In genomic region chr1:86464875-86465224, GRCm38 (mm10) we compare ENCODE assay signal across 10 mouse cellular contexts. TPM values are rescaled to one million over a fixed set of nuclear protein-coding genes. Genes with fewer than 3 reads are reported as not detected.
DNase-seq lines count a peak whose midpoint lies in the region; ATAC-seq and TF ChIP-seq lines count a peak whose summit lies in the region.
"Had no signal": no experiment of that assay in that cellular context is flagged by ENCODE, and none has a peak within 500 bp of the region (broad histone marks: within the 10 kb centered on the region; RNA-seq: fewer than 3 reads in every experiment).

No protein-coding gene starts in this region.

- peaks cover 2% of the 10 kb centered on the region for H3K4me1 ChIP-seq in heart, adult 2 months (ENCODE audit: control insufficient read depth, insufficient read depth, low read length)
- H3K4me1 ChIP-seq in embryonic facial prominence, embryonic 13.5 days, result peaks cover 15% of the 10 kb centered on the region
- peaks cover under 1% of the 10 kb centered on the region; the same call in 1 of the 2 replicates for H3K4me1 ChIP-seq in kidney, adult 2 months (ENCODE audit: control insufficient read depth, insufficient read depth, low read length)
- H3K4me1 ChIP-seq in midbrain, embryonic 16.5 days (ENCODE audit: control insufficient read depth, insufficient read depth, low read length), result no peaks in the 10 kb centered on the region

- TF ChIP-seq POLR2A in heart, adult 2 months (IDR thresholded peaks at IDR 0.05; ENCODE audit: insufficient read depth, low read depth, low read length), result no peak
- TF ChIP-seq POLR2A in kidney, adult 2 months (IDR thresholded peaks at IDR 0.05; ENCODE audit: low read depth, low read length), result no peak

- peak in 1 of 2 experiments; percentile 38 for DNase-seq in heart, adult 2 months
- no peak for DNase-seq in heart, adult 9 months (ENCODE audit: low spot score in 2 of 2)
- DNase-seq in kidney, adult 2 months, result peak; percentile 68
- DNase-seq in urinary bladder, postnatal 10 days (ENCODE audit: low spot score), result no peak
- DNase-seq in right cerebral cortex, postnatal 10 days (ENCODE audit: low spot score in 2 of 2), result no peak
- DNase-seq in left cerebral cortex, postnatal 25 days (ENCODE audit: low spot score in 2 of 2), result no peak
- DNase-seq: cerebellum, postnatal 25 days had no signal

- H3K27ac ChIP-seq in heart, adult 2 months, result peak overlapping the region; percentile 83
- H3K27ac ChIP-seq in embryonic facial prominence, embryonic 13.5 days, result peak overlapping the region; percentile 97
- H3K27ac ChIP-seq in kidney, adult 2 months (ENCODE audit: insufficient read depth, low read depth, low read length), result peak overlapping the region; percentile 37
- peak overlapping the region; percentile 60; the same call in 1 of the 2 replicates for H3K27ac ChIP-seq in midbrain, embryonic 16.5 days (ENCODE audit: low read length)

- intact Hi-C loops in heart, adult 2 months (cut with DNase I), result no loop called here
- intact Hi-C loops in left cerebral cortex, postnatal 25 days (cut with DNase I), result no loop called here

- no peaks in the 10 kb centered on the region for H3K27me3 ChIP-seq in heart, adult 2 months (ENCODE audit: control insufficient read depth, insufficient read depth, low read length)
- no peaks in the 10 kb centered on the region for H3K27me3 ChIP-seq in embryonic facial prominence, embryonic 13.5 days
- no peaks in the 10 kb centered on the region for H3K27me3 ChIP-seq in kidney, adult 2 months (replicated peaks; ENCODE audit: control insufficient read depth, insufficient read depth, low read length)
- H3K27me3 ChIP-seq in midbrain, embryonic 16.5 days (ENCODE audit: control insufficient read depth, insufficient read depth, low read depth, low read length), result no peaks in the 10 kb centered on the region
- H3K27me3 ChIP-seq: CH12.LX had no signal

- H3K36me3 ChIP-seq in heart, adult 2 months (ENCODE audit: control insufficient read depth, insufficient read depth, low read length), result no peaks in the 10 kb centered on the region
- no peaks in the 10 kb centered on the region for H3K36me3 ChIP-seq in embryonic facial prominence, embryonic 13.5 days
- no peaks in the 10 kb centered on the region for H3K36me3 ChIP-seq in kidney, adult 2 months (ENCODE audit: control insufficient read depth, insufficient read depth, low read length)
- H3K36me3 ChIP-seq in midbrain, embryonic 16.5 days (ENCODE audit: control insufficient read depth, insufficient read depth, low read length), result no peaks in the 10 kb centered on the region

- no peak for TF ChIP-seq CTCF in heart, adult 2 months (IDR thresholded peaks at IDR 0.05)
- no peak for TF ChIP-seq CTCF in kidney, adult 2 months (conservative IDR thresholded peaks at IDR 0.05; ENCODE audit: insufficient read depth, insufficient read length, low read depth, low read length)

- no peak overlapping the region for H3K4me3 ChIP-seq in heart, adult 2 months
- no peak overlapping the region for H3K4me3 ChIP-seq in embryonic facial prominence, embryonic 13.5 days
- no peak overlapping the region for H3K4me3 ChIP-seq in kidney, adult 2 months (ENCODE audit: insufficient read depth, low read depth, low read length)
- no peak overlapping the region for H3K4me3 ChIP-seq in midbrain, embryonic 16.5 days (ENCODE audit: low read depth, low read length)

- no peaks in the 10 kb centered on the region for H3K79me2 ChIP-seq in heart, adult 2 months (replicated peaks; ENCODE audit: control insufficient read depth, insufficient read depth, low read length)

- 32% methylated on average over 4 of the region's 4 CpGs for WGBS in heart, adult 2 months
- 9% methylated on average over 4 of the region's 4 CpGs for WGBS in embryonic facial prominence, embryonic 13.5 days
- 47% methylated on average over 4 of the region's 4 CpGs for WGBS in kidney, adult 2 months
- WGBS in midbrain, embryonic 16.5 days, result 42% methylated on average over 4 of the region's 4 CpGs

- TF ChIP-seq EP300 in heart, adult 2 months (IDR thresholded peaks at IDR 0.05; ENCODE audit: insufficient read depth, low read depth, low read length), result no peak

- ATAC-seq in embryonic facial prominence, embryonic 13.5 days (ENCODE audit: insufficient number of reproducible peaks, insufficient read depth, low FRiP score, low TSS enrichment, low read depth), result peak; percentile 44; the same call in 1 of the 2 replicates
- no peak for ATAC-seq in midbrain, embryonic 16.5 days

- peak overlapping the region; percentile 32; the same call in 1 of the 2 replicates for H3K9ac ChIP-seq in heart, adult 2 months (ENCODE audit: low read depth, low read length)
- peak overlapping the region; percentile 55; the same call in 1 of the 2 replicates for H3K9ac ChIP-seq in embryonic facial prominence, embryonic 13.5 days
- H3K9ac ChIP-seq in midbrain, embryonic 16.5 days (ENCODE audit: low read depth, low read length), result no peak overlapping the region

- H3K4me2 ChIP-seq in embryonic facial prominence, embryonic 13.5 days, result no peak overlapping the region
- H3K4me2 ChIP-seq in midbrain, embryonic 16.5 days (ENCODE audit: low read length), result no peak overlapping the region

- 0 out of 2 replicates have a peak, but pooled peaks cover 4% of the 10 kb centered on the region for H3K9me3 ChIP-seq in embryonic facial prominence, embryonic 13.5 days
- no peaks in the 10 kb centered on the region for H3K9me3 ChIP-seq in midbrain, embryonic 16.5 days (replicated peaks; ENCODE audit: control insufficient read depth, low read length, poor library complexity, severe bottlenecking)

RNA-seq across cellular contexts. Expression of gene Tex44, which starts 38.7 kb away (rescaled TPM):
- total RNA-seq in heart, adult 2 months (2021), result not detected
- polyA plus RNA-seq in heart, adult 2 months (2012; rRNA removed), result 0.12 and 0.18 TPM in 2 replicates
- not detected in 2 replicates for polyA plus RNA-seq in embryonic facial prominence, embryonic 13.5 days (2015; fragmentation: Nextera tagmentation; extraction: Ambion mirVana)
- polyA plus RNA-seq in kidney, adult 2 months (2012; rRNA removed), result not detected in 2 replicates
- not detected in 2 replicates for polyA plus RNA-seq in midbrain, embryonic 16.5 days (2015; fragmentation: Nextera tagmentation; extraction: Ambion mirVana)
- total RNA-seq in left cerebral cortex, postnatal 25 days (2021), result not detected
- total RNA-seq: CH12.LX had no signal

RNA-seq across cellular contexts. Expression of gene Nmur1, which starts 38.8 kb away (rescaled TPM):
- not detected for total RNA-seq in heart, adult 2 months (2021)
- not detected in 2 replicates for polyA plus RNA-seq in heart, adult 2 months (2012; rRNA removed)
- polyA plus RNA-seq in embryonic facial prominence, embryonic 13.5 days (2015; fragmentation: Nextera tagmentation; extraction: Ambion mirVana), result not detected in 2 replicates
- polyA plus RNA-seq in kidney, adult 2 months (2012; rRNA removed), result 0.19 and 0.23 TPM in 2 replicates
- polyA plus RNA-seq in midbrain, embryonic 16.5 days (2015; fragmentation: Nextera tagmentation; extraction: Ambion mirVana), result 0.11 TPM in 1 of 2 replicates, not detected in the other
- not detected for total RNA-seq in left cerebral cortex, postnatal 25 days (2021)
- total RNA-seq: CH12.LX had no signal

Comparison
In these comparisons a context has a peak if more than half of its experiments do, and no peak if none do; other contexts are left out.
1. H3K27ac ChIP-seq: peak in every context shown above with its lines; median percentile 97 in embryonic facial prominence, embryonic 13.5 days; 83 in heart, adult 2 months; 60 in midbrain, embryonic 16.5 days; 37 in kidney, adult 2 months.